Mouse (Mus musculus) retina, postnatal 1 day (tissue): ENCODE results near the gene Pbld2.
"Not testable (repeated sequence)": the region's sequence is repeated elsewhere in the genome, so short reads cannot be mapped to it uniquely, and the experiment has no call there.

Source experiments
- DNase-seq: peaks from one replicate; pipeline ENCODE4 v3.0.0-alpha.2; 2012

Pbld2 gene

DNA sequence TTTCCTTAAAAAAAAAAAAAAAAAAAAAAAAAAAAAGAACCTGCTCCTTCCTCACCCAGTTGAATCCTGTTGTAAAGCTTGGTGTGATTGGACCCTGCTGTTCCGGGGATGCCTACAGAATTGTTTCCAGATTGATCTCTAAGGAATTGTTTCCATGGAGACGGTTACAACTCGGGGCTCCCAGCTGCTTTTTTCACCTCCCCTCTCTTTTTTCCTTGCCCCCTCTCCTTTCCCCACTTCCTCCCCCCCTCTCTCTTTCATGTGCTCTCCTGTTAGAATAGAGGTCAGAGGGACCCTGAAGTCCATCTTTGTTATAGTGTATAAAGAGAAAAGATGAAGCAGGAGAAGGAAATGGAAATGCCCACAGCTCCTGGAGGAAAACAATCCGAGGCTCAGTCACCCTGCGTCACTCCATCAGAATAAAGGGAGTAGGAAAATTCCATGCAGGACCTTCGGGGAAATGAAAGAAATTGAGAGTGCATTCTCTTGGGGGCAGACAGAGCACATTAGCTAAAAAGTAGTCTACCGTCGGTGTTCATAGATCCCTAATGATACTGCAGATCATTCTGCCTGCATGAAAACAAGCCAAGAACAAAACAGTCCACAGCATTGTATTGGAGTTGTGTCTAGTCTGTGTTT lies 2.2 kb downstream of the Pbld2 start:
- DNase-seq = peak; percentile 64

DNA sequence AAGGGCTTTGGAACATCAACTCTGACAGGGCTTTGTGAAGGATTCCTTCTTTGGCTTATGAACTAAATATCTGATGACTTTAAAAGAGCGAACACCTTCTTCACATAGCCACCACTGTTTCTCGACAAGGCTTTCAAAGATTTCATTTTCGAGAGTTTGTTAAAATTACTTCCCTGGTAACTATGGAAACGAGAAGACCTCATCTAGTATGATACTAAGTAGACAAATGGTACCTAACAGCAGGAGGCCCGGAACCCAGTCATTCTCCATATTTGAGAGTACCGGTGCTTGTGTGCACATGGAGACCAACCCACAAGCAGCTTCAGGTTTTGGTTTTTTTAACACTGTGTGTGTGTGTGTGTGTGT lies 2.7 kb downstream of the Pbld2 start:
- DNase-seq = no peak

DNA sequence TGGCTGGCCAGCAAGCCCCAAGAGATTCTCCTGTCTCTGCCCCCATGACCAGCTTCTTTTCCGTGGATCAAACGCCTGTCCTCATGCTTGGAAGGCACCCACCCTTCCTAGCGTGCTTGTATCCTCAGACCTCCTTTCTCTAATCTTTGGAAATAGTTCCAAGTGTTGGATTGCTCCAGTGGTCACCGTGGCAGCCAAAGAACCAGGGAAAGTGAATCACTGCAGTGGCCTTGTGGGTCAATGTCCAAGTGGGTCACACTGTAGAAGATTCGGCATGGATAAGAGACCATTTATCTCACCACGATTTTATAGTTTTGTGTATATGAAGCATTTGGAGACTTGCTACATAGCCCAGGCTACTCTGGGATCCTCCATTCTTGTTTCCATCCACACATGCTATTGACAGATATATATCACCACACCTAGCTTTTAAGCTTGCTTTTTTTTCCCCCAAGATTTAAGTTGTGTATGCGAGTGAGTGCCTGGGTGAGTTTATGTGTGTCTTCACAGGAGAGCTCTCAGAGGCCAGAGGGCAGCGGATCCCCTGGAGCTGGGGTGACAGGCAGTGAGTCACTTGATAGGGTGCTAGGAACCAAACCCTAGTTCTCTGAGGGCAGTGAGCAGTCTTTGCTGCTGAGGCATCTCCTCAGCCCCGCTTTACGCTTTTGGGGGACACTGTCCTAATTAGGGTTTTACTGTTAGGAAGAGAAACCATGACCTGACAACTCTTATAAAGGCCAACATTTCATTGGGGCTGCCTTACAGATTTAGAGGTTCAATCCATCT lies 3.5 kb downstream of the Pbld2 start:
- no peak for DNase-seq

DNA sequence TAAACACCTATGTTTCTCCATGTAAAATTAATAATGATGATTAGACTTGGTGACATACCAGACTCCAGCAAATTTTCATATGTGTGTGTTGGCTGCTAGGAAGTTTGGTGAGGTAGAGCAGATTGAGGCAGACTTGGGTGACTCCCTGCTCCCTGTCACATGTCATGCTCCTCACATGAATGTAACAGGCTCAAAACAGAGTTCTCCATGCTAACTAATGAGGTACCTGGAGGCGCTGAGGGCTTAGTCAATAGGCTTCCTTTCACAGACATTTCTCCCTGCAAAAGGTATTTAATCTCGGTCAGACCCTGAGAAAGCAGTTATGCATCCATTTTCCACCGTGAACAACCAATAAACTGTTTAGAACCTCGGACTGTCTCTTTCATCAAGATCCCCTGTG lies 4.3 kb downstream of the Pbld2 start:
- DNase-seq = no peak

DNA sequence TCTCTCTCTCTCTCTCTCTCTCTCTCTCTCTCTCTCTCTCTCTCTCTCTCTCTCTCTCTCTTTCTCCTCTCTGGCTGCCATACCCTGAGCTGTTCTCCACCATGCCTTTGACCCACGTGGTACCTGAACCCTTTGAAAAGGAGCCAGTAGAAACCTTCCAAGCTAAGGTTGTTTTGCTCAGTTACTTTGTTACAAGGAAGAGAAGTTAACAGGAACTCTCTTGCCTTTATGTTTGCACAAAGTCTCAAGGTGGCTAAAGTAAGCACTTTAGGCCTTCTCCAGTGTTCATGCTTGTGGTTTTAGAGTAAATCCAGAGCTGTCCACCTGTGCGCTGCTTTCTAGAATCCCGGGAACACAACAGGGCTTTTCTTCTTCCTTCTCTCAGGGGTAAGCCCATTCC lies 8.2 kb downstream of the Pbld2 start:
- no peak for DNase-seq

DNA sequence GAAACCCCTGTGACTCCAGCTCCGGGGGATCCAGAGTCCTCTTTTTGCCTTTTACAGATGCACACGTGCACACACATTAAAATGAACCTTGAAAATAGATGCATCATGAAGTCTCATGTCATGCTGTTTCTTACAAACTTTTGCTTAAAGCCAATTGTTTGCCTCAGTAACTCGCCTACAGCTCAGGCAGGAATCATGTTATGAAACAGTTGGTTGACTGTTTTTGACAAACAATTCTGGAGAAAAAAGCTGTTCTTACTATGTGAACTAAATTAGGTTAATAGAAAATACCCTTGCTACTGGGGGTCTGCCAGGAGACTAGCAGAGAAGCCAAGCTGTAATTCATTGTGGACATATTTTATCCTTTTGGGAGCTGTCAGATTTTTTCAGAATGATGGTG lies 8.8 kb downstream of the Pbld2 start:
- DNase-seq = no peak

DNA sequence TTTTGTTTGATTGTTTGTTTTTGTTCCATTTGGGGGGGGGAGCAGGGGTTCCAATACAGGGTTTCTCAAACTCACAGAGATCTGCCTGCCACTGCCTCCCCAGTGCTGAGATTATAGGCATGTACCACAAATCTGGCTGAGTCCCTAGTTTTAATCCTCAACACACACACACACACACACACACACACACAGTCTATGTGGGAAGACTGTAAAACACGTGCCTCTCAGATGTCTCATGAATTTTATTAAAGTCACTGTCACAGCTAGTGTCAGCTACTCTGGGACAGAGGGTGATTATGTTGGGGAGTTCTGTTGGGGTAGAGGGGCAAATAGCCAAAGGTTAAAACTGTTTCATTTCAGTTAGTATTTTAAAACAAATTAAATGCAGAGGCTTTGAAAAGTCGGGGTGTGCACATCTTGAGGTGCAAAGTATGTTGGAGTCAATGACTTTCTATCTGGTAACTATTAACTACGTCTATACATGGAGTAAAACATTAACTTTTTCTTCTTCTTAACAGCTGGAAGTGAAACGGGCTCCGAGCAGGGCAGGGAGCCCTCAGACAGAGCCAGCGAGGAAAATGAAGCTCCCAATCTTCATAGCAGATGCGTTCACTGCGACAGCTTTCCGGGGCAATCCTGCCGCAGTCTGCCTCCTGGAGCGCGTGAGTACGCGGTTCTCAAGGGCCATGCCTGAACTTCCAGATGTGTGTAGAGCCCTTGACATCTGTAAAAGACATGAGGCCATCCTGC lies 14.6 kb downstream of the Pbld2 start:
- no peak for DNase-seq

DNA sequence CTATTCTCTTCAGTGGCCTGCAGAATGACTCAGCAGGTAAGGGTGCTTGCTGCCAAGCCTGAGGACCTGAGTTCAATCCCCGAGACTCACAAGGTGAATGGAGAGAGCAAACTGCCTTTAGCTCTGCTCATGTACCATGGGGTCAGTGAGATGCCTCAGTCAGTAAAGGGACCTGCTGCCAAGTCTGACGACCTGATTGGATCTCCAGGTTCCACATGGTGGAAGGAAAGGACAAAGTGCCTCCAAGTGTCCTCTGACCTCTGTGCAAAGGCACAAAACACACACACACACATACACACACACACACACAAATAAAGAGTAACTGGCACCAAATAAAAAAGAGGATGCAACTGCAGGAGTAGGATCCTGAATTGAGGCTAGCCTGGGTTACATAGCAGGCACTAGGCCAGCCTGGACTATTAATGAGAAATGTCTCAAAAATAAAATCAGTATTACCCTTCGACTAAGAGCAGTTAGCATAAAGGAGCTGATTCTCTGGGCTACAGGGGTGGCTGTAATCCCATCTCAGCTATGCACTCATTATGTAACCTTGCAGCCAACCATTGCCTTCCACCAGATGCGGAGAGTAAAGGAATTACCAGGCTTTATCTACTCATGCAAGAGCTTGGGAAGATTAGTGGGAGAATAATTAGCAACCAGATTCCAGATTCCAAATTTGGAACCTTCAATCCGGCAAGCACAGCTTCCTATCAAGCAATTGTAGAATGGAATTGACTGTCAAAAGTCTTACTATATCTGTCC lies 15.9 kb downstream of the Pbld2 start:
- peak; percentile 39 for DNase-seq

DNA sequence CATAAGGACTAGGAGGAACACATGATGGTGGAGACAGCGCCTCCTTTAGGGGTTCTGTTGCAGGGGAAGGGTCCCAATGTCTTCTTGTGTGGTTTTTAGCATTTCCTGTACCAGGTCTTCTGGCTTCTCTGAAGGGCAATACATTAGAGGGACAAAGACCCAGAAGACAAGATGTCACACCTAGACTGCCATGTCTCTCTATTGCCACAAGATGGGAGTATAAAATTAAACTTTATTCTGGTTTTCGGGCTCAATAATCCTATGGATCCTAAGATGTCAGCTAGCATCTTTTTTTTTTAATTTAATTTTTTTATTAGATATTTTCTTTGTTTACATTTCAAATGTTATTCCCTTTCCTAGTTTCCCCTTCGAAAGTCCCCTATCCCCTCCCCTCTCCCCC lies 19.0 kb downstream of the Pbld2 start:
- no peak for DNase-seq

DNA sequence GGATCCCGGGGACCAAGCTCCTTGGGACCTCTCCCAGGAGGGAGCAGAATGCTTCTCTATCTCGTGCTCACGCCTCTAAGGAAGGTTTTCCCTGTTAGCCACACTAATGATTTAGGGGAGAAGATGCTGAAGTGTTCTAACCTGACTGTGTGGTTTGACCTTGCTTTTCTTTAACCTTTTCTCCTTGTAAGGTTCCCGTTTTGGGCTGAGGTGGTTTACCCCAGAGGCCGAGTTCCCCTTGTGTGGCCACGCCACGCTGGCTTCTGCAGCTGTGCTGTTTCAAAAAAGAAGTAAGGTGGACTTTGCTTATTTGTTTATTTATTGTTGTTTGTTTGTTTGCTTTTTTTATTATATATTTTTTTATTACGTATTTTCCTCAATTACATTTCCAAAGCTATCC lies 23.6 kb downstream of the Pbld2 start:
- DNase-seq = no peak

DNA sequence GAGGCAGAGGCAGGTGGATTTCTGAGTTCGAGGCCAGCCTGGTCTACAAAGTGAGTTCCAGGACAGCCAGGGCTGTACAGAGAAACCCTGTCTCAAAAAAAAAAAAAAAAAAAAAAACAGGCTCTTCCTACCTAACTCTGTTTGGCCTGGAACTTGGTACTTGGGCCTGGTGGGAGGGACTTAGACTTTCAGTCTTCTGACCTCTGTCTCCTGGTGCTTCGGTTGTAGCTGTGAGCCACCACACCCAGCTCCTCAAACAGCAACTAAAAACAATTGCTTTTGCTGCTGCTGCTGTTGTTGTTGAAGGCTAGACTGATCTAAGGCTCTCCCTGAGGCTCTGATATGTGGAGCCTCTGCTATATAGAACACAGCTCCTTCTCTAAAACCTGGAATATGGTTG lies 25.0 kb downstream of the Pbld2 start:
- DNase-seq = no peak

DNA sequence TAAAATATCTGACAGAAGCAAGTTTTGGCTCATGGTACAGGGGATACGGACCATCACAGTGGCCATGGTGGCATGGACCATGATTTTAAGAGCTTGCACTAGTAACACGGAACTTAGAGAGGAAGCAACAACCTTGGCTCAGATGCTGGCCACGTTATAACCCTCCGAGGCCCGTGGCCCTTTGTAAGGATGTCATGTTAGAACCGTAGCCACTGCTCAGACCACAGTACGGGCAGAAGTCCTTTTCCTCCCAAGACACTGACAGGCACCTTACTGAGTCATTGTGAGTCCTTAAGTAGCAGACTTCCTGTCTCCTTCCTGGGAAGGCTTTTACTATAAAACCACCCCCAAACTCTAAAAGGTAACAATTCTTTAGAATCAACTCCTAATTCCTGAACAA lies 27.2 kb downstream of the Pbld2 start:
- DNase-seq = no peak

DNA sequence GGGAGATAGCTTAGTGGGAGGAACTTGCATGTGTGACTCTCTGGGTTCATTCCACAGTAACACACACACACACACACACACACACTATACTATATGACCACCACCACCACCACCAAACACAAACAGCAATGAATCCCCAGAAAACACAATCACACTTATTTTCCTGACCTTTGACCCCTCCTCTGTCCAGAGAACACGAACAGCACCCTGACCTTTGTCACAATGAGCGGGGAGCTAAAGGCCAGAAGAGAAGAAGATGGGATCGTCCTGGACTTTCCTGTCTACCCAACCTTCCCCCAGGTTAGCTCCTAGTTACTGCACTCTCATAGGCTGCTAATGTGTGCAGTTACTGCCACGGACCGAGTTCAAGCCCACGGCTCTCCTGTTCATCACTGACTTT lies 27.9 kb downstream of the Pbld2 start:
- DNase-seq = no peak

DNA sequence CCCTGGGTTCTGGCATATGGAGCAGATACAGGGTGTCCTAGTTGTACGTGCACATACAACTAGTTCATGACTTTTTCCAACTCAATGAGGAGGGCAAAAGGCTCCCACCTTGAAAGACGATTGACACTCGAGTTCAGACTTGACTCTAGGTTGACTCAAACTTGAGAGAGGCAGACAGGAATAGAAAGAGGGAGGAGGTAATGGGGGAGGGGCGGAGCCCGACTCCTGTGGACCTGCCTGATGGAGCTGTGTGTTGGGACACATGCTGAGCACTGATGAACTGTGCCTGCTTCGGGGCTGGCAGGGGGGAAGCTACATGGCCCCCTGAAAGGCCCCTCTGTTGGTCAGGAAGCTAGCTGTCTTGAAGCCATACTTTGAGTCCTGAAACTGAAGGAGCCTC lies 28.9 kb downstream of the Pbld2 start:
- no peak for DNase-seq

DNA sequence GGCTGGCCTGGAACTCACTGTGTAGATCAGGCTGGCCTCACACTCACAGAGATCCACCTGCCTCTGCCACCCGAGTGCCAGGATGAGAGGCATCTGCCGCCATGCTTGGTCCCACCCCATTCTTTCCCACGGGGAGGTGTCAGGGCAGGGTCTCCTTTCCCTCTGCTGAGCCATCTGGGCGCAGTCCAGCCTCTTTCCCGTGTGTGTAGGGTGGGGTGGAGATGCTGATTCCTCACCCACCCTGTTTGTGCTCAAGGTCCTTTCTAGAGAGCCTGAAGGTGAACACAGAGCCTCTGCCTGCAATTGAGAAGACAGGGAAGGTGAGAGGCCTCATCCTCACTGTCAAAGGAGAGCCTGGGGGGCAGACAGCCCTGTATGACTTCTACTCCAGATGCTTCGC lies 30.0 kb downstream of the Pbld2 start:
- DNase-seq = not testable (repeated sequence)

DNA sequence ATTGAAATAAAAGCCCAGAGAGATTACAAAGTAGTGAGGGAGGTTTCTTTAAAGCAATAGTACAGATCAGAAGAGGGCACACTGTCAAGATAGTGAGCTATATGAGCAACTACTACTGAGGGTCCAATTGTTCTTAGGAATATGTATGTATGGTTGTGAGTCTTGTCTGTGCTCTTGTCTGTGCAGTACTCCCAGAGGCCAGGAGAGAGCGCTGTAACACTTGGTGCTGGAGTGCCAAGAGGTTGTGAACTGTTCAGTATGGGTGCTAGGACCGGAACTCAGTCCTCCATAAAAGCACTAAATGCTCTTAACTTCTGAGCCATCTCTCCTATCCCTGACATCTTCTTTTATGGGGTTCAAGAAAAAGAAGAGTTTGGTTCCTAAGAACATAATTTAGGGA lies 30.5 kb downstream of the Pbld2 start:
- no peak for DNase-seq

DNA sequence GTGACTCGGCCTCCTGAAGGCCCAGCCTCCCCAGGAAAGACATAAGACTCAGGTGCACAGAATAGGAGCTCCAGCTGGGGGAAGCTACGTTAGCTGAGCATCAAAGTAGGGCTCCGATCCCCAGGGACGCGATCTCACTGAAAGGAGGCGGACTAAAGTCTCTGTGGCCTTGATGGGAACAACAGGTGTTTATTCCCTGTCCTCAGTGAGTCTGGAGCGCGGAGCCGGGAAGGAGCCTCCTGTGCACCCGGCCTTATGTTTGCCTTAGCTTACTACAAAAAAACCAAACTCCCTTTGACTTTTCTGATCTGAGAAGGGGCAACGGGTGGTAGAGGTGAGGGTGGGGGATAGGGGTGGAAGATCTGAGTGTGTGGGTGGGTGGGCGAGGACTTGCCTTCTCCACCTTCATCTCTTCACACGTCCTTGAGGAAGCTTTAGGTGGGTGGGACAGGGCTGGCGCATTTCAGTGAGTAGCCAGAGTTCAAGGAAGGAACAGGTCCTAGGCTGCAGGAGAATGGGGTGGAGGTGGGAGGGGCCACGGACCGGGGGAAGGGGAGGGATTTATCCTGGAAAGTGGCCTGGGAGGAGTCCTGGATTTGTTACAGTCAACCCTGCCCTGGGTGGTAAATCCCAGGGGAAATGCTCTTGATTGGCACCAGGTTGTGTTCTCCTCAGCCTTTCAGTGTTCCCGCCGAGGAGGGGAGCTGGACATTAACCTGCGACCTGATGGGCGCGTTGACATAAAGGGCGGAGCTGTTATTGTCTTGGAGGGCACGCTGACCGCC lies 33.0 kb downstream of the Pbld2 start:
- DNase-seq = no peak

DNA sequence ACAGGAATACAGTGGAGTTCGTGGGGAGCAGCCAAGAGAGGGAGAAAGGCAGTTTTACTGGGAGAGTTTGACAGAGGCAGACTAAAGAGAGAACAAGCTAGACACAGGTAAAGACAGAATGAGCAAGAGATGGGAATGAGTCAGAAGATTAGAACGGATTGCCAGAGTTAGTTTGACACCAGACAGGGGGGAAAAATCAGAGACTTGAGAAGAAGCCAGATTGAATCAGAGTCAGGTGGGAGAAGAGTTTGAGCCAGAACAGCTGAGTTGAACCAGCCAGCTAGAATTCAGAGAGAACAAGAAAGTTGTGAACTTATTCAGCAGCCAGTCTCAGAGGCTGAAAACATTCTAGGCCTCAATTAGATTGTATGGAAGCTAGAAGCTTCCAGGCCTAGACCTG lies 35.7 kb downstream of the Pbld2 start, which contains the start of gene Pbld1:
Gene Pbld1 (plus strand): TSS at position 301 of the 400 bp plus-strand sequence.
- no peak for DNase-seq

DNA sequence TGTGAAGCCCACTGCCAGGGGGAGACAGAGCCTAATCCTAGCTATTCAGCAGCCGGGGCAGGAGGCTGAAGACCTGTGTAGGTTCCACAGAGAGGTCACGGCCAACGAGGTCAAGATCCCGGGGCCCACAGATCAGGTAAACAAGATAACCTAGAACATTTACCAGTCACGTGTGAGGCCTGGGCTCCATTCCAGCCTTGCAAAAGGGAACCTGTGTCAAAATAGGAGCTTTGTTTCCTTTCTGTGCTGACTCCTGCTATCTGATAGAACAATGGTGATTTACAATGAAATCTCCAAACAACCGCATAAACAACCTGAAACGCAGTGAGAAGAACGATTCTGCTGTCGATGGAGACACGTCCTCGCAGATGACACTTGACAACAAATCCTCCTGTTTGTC lies 36.3 kb downstream of the Pbld2 start:
- DNase-seq = no peak

DNA sequence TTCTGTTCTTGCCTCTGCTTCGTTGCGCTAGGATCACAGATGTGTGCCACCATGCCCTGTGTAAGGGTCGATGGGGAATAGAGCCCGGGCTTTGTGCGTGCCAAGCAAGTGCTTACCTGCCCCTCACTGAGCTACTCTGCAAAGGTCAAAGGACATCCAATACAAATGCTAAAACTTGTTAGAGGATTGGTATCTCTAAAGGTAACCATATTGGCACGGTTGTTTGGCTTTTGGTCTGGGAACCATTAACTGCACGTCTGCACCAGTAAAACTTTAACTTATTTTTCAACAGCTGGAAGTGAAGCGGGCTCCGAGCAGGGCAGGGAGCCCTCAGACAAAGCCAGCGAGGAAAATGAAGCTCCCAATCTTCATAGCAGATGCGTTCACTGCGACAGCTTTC lies 37.2 kb downstream of the Pbld2 start:
- DNase-seq = no peak

DNA sequence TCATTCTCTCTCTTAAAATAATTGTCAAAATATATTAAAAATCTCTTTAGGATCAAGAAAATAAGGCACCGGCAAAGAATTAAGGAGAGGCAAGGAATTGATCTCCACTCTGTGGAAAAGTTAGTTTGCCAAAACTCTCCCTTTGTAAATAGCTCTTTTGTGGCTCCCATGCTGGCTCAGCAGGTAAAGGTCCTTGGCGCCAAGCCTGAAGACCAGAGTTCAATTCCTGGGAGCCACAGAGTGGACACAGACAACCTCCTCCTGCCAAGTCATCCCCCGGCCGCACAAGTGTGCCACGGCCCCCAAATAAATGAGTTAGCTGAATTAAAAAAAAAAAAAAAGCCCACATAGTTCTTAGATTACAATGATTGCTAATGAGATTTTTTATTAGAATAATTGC lies 38.6 kb downstream of the Pbld2 start:
- no peak for DNase-seq

DNA sequence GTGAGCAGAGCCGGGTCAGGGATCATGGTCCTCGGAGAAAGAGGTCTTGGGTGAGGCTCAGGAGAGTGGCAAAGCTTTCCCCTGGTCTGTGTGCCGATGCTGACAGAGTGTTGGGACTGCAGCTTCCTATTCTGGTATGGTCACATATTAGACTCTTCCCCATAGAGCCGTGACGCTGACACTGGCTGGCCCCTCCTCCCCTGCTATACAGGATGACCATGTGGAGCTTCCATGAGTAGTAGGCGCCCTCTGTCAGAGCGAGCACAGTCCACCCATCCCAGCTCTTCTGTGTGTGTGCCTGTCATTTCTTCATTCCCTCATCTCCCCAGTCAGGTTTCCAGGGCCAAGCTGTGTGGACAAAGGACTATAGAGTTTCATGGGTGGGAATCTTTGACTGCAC lies 39.2 kb downstream of the Pbld2 start:
- DNase-seq = no peak

DNA sequence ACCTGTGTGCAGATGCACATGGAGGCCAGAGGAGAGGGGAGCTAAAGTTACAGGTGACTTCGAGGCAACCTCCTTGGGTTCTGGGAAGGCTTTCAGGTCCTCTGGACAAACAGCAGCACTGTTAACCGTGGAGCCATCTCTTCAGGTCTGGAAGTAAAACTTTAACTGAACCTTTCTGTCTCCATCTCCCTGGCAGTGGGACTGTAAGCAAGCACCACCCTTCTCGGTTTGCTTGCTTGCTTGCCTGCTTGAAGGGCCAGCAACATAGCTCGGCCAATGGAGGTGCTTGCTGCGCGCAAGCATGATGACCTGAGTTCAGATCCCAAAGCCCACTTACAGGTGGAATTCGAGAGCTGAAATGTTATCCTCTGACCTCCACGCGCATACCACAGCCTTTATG lies 40.4 kb downstream of the Pbld2 start:
- DNase-seq = no peak
